Mouse (Mus musculus): ENCODE data around the gene Ror1. TPM values are rescaled to one million over a fixed set of nuclear protein-coding genes. Genes with fewer than 3 reads are reported as not detected.

Ror1 gene
- polyA plus RNA-seq, 1 experiment from 2014 or later: 1.5 TPM

DNA sequence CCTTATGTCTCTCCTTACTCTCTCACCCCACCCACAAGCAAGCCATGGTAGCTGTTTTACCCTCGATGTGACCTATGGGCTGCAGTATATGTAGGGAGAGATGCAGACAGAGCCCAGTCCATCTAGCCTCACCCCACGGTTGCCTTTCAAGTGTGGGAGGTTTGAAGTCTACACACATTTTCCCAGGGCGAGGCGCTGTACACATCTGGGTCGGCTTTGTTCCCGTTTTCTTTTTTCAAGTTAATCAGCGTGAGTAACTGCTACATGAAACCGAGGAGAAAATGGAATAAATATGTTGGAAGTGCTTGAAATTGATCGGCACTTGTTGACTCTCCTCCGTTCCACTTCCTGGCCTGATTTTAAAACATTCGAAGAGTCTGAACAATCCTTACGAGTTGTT, 108.8 kb downstream of the Ror1 start:
- 80% methylated on average over 12 of the region's 12 CpGs for WGBS
- Histone ChIP-seq H3K9me3 (ENCODE audit: control insufficient read depth, low read length) (no peaks in the 10 kb centered on the region), H3K27me3 (replicated peaks; ENCODE audit: control insufficient read depth, insufficient read depth, low read length) (no peaks in the 10 kb centered on the region), H3K4me3 (ENCODE audit: low read length) (no peak overlapping the region), H3K4me2 (ENCODE audit: low read length) (no peak overlapping the region), H3K36me3 (ENCODE audit: control insufficient read depth, insufficient read depth, low read length) (no peaks in the 10 kb centered on the region), H3K9ac (ENCODE audit: low read depth, low read length) (no peak overlapping the region), H3K27ac (ENCODE audit: low read depth, low read length) (no peak overlapping the region), H3K4me1 (ENCODE audit: control insufficient read depth, insufficient read depth, low read depth, low read length) (no peaks in the 10 kb centered on the region)
- ATAC-seq: no peak

DNA sequence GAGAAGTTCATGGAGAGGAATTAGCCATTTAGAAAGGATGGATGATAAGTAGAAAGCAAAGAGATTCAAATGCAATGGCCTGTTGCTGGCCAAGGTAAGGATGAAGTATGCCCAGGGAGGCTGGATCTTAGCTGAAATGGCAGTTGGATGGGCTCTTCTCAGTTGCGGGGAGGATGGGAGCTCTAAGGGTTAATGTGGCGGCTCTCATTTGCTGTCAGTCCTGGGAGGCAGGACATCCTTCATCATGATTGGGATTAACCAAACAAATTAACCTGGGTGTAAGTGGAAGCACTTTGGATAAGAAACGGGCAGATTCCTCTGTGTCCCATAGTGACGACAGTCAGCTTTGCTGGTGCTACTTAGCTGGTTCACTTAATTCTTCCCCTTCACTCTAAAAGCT, 112.5 kb downstream of the Ror1 start:
- Histone ChIP-seq H3K4me3 (ENCODE audit: low read length) (no peak overlapping the region), H3K27me3 (replicated peaks; ENCODE audit: control insufficient read depth, insufficient read depth, low read length) (no peaks in the 10 kb centered on the region), H3K27ac (ENCODE audit: low read depth, low read length) (no peak overlapping the region), H3K36me3 (ENCODE audit: control insufficient read depth, insufficient read depth, low read length) (no peaks in the 10 kb centered on the region), H3K4me1 (ENCODE audit: control insufficient read depth, insufficient read depth, low read depth, low read length) (no peaks in the 10 kb centered on the region), H3K9ac (ENCODE audit: low read depth, low read length) (no peak overlapping the region), H3K4me2 (ENCODE audit: low read length) (no peak overlapping the region), H3K9me3 (ENCODE audit: control insufficient read depth, low read length) (no peaks in the 10 kb centered on the region)
- no peak for ATAC-seq
- WGBS: 85% methylated on average over 4 of the region's 4 CpGs

- no peak overlapping the region for H3K9ac ChIP-seq (ENCODE audit: low read depth, low read length)
- no peaks in the 10 kb centered on the region for H3K9me3 ChIP-seq (ENCODE audit: control insufficient read depth, low read length)
- no peaks in the 10 kb centered on the region for H3K4me1 ChIP-seq (ENCODE audit: control insufficient read depth, insufficient read depth, low read depth, low read length)
- no peaks in the 10 kb centered on the region for H3K27me3 ChIP-seq (replicated peaks; ENCODE audit: control insufficient read depth, insufficient read depth, low read length)
- no peak overlapping the region for H3K27ac ChIP-seq (ENCODE audit: low read depth, low read length)
- 63% methylated on average over 4 of the region's 4 CpGs for WGBS
- no peak overlapping the region for H3K4me3 ChIP-seq (ENCODE audit: low read length)
- no peaks in the 10 kb centered on the region for H3K36me3 ChIP-seq (ENCODE audit: control insufficient read depth, insufficient read depth, low read length)
- no peak for ATAC-seq
- no peak overlapping the region for H3K4me2 ChIP-seq (ENCODE audit: low read length)
Observed at GRCm38 (mm10) chr4:100209106-100209505, 113.5 kb downstream of the Ror1 start.

- 81% methylated on average over 4 of the region's 4 CpGs for WGBS
- Histone ChIP-seq H3K27ac (ENCODE audit: low read depth, low read length) (no peak overlapping the region), H3K4me3 (ENCODE audit: low read length) (no peak overlapping the region), H3K4me1 (ENCODE audit: control insufficient read depth, insufficient read depth, low read depth, low read length) (no peaks in the 10 kb centered on the region), H3K9ac (ENCODE audit: low read depth, low read length) (no peak overlapping the region), H3K36me3 (ENCODE audit: control insufficient read depth, insufficient read depth, low read length) (no peaks in the 10 kb centered on the region), H3K4me2 (ENCODE audit: low read length) (no peak overlapping the region), H3K9me3 (ENCODE audit: control insufficient read depth, low read length) (no peaks in the 10 kb centered on the region), H3K27me3 (replicated peaks; ENCODE audit: control insufficient read depth, insufficient read depth, low read length) (no peaks in the 10 kb centered on the region)
- ATAC-seq: no peak
Observed at GRCm38 (mm10) chr4:100211331-100211730, 115.7 kb downstream of the Ror1 start.

GRCm38 (mm10) chr4:100214324-100215215, 119.0 kb downstream of the Ror1 start:
- 66% methylated on average over 13 of the region's 13 CpGs for WGBS
- H3K9ac ChIP-seq (ENCODE audit: low read depth, low read length): no peak overlapping the region
- no peaks in the 10 kb centered on the region for H3K9me3 ChIP-seq (ENCODE audit: control insufficient read depth, low read length)
- H3K36me3 ChIP-seq (ENCODE audit: control insufficient read depth, insufficient read depth, low read length): no peaks in the 10 kb centered on the region
- ATAC-seq: no peak
- H3K27me3 ChIP-seq (replicated peaks; ENCODE audit: control insufficient read depth, insufficient read depth, low read length): no peaks in the 10 kb centered on the region
- H3K4me1 ChIP-seq (ENCODE audit: control insufficient read depth, insufficient read depth, low read depth, low read length): no peaks in the 10 kb centered on the region
- no peak overlapping the region for H3K27ac ChIP-seq (ENCODE audit: low read depth, low read length)
- no peak overlapping the region for H3K4me3 ChIP-seq (ENCODE audit: low read length)
- H3K4me2 ChIP-seq (ENCODE audit: low read length): no peak overlapping the region

- Histone ChIP-seq H3K9me3 (ENCODE audit: control insufficient read depth, low read length) (no peaks in the 10 kb centered on the region), H3K4me3 (ENCODE audit: low read length) (no peak overlapping the region), H3K27me3 (replicated peaks; ENCODE audit: control insufficient read depth, insufficient read depth, low read length) (no peaks in the 10 kb centered on the region), H3K4me1 (ENCODE audit: control insufficient read depth, insufficient read depth, low read depth, low read length) (no peaks in the 10 kb centered on the region), H3K27ac (ENCODE audit: low read depth, low read length) (no peak overlapping the region), H3K4me2 (ENCODE audit: low read length) (no peak overlapping the region), H3K9ac (ENCODE audit: low read depth, low read length) (no peak overlapping the region), H3K36me3 (ENCODE audit: control insufficient read depth, insufficient read depth, low read length) (no peaks in the 10 kb centered on the region)
- 81% methylated on average over 3 of the region's 3 CpGs for WGBS
- no peak for ATAC-seq
Observed at GRCm38 (mm10) chr4:100216587-100216986, 121.0 kb downstream of the Ror1 start.

GRCm38 (mm10) chr4:100219026-100219425, 123.4 kb downstream of the Ror1 start:
- no peaks in the 10 kb centered on the region for H3K4me1 ChIP-seq (ENCODE audit: control insufficient read depth, insufficient read depth, low read depth, low read length)
- WGBS: 70% methylated on average over 4 of the region's 4 CpGs
- ATAC-seq: peak; percentile 91
- no peak overlapping the region for H3K4me3 ChIP-seq (ENCODE audit: low read length)
- no peaks in the 10 kb centered on the region for H3K36me3 ChIP-seq (ENCODE audit: control insufficient read depth, insufficient read depth, low read length)
- H3K9ac ChIP-seq (ENCODE audit: low read depth, low read length): no peak overlapping the region
- no peak overlapping the region for H3K27ac ChIP-seq (ENCODE audit: low read depth, low read length)
- no peaks in the 10 kb centered on the region for H3K9me3 ChIP-seq (ENCODE audit: control insufficient read depth, low read length)
- no peaks in the 10 kb centered on the region for H3K27me3 ChIP-seq (replicated peaks; ENCODE audit: control insufficient read depth, insufficient read depth, low read length)
- H3K4me2 ChIP-seq (ENCODE audit: low read length): no peak overlapping the region

- Histone ChIP-seq H3K27ac (ENCODE audit: low read depth, low read length) (no peak overlapping the region), H3K4me1 (ENCODE audit: control insufficient read depth, insufficient read depth, low read depth, low read length) (no peaks in the 10 kb centered on the region), H3K36me3 (ENCODE audit: control insufficient read depth, insufficient read depth, low read length) (no peaks in the 10 kb centered on the region), H3K4me3 (ENCODE audit: low read length) (no peak overlapping the region), H3K9me3 (ENCODE audit: control insufficient read depth, low read length) (no peaks in the 10 kb centered on the region), H3K4me2 (ENCODE audit: low read length) (no peak overlapping the region), H3K27me3 (replicated peaks; ENCODE audit: control insufficient read depth, insufficient read depth, low read length) (no peaks in the 10 kb centered on the region), H3K9ac (ENCODE audit: low read depth, low read length) (no peak overlapping the region)
- ATAC-seq: peak; percentile 23; the same call in 1 of the 2 replicates
- 73% methylated on average over 4 of the region's 4 CpGs for WGBS
Observed at GRCm38 (mm10) chr4:100219599-100219998, 124.0 kb downstream of the Ror1 start.

- no peaks in the 10 kb centered on the region for H3K27me3 ChIP-seq (replicated peaks; ENCODE audit: control insufficient read depth, insufficient read depth, low read length)
- no peaks in the 10 kb centered on the region for H3K9me3 ChIP-seq (ENCODE audit: control insufficient read depth, low read length)
- H3K4me1 ChIP-seq (ENCODE audit: control insufficient read depth, insufficient read depth, low read depth, low read length): no peaks in the 10 kb centered on the region
- H3K4me3 ChIP-seq (ENCODE audit: low read length): no peak overlapping the region
- no peak overlapping the region for H3K27ac ChIP-seq (ENCODE audit: low read depth, low read length)
- no peak for ATAC-seq
- WGBS: 66% methylated on average over 13 of the region's 13 CpGs
- H3K36me3 ChIP-seq (ENCODE audit: control insufficient read depth, insufficient read depth, low read length): no peaks in the 10 kb centered on the region
- no peak overlapping the region for H3K9ac ChIP-seq (ENCODE audit: low read depth, low read length)
- H3K4me2 ChIP-seq (ENCODE audit: low read length): no peak overlapping the region
Observed at GRCm38 (mm10) chr4:100221978-100222737, 126.6 kb downstream of the Ror1 start.

Measured in hindbrain, embryonic 16.5 days (tissue).